Mouse (Mus musculus) inflammation-experienced regulatory T-cells, adult 16 weeks (primary cell): ENCODE data around the gene Selenoi. TPM values are rescaled to one million over a fixed set of nuclear protein-coding genes. Genes with fewer than 3 reads are reported as not detected.

Source experiments
- polyA plus RNA-seq: library from polyadenylated mRNA; unstranded; fragments of 100-300 nt; shearing (Covaris generic); gene quantifications from one replicate; pipeline ENCODE4 v1.2.1, GENCODE M21; 2017

The Selenoi gene
- polyA plus RNA-seq = 26.5 TPM

DNA sequence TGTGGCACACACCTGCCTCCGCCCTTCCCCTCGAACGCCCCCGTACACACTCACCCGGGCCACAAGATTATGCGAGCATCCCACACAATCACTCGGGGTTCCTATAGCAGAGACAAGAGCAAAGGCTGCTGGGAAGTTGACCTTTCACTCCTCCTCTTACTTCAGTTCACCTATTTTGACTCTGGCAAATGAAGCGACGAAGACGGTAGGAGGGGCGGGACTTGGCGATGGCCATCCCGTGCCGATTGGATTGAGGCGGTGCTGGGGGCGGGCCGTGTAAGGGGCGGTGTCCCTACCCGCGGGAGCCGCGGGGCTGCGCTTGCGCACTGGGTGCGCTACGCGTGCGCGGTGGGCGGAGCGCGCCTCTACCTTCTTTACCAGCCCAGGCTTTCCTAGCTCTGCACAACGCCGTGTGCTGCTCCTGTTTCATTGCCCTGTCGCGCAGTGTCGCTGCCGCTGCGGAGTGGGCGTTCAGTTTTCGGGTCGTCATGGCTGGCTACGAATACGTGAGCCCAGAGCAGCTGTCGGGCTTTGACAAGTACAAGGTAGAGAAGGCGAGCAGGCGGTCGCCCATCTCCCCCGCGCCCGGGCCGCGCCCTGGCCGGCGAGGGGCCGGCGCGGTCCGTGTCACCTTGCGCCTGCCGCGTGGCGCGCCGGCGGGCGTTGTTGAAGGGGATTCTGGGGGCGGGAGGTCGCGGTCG, at the start of gene Selenoi:
Gene Selenoi (plus strand): TSS at position 311 of the 701 bp plus-strand sequence.

GRCm38 (mm10) chr5:30205493-30205892, 26.9 kb upstream of the Selenoi start, which contains the start of gene Adgrf3:
Adgrf3 (minus strand) TSS chr5:30205722.

DNA sequence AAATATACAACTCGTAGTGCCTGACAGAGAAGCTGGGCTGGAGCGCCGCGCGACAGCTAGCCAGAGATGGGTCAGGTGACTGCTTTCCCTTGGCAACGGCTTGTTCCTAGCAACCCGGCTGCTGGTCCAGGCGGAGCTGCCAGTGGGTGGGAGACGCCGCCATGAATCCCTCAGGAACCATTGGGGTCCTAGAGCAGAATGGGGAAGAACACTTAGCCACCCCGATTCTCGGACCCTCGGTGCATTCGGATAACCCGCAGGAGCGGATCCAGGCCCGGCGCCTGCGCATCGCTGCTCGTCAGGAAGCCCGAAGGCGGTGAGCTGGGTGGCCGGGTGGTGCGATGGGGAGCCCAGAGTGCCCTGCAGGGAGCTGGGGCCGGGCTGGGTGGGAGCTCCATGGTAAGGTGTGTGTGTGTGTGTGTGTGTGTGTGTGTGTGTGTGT, 48.9 kb downstream of the Selenoi start, which contains the start of gene Drc1:
Gene Drc1 (plus strand): TSS at position 98 of the 442 bp plus-strand sequence.

Other genes starting within 250 kb of the Selenoi start
- gene Il6, start 219.5 kb upstream of the Selenoi start, polyA plus RNA-seq = 0.74 TPM
- 57.7 TPM for gene Tyms, start 159.0 kb upstream of the Selenoi start, polyA plus RNA-seq
- not detected for gene Garem2, start 127.4 kb upstream of the Selenoi start, polyA plus RNA-seq
- gene 3110082J24Rik, start 126.5 kb upstream of the Selenoi start, polyA plus RNA-seq = not detected
- gene Hadha, start 77.4 kb upstream of the Selenoi start, polyA plus RNA-seq = 120 TPM
- 239 TPM for gene Hadhb, start 77.3 kb upstream of the Selenoi start, polyA plus RNA-seq
- not detected for gene Adgrf3, start 26.9 kb upstream of the Selenoi start, polyA plus RNA-seq
- 1.0 TPM for gene Drc1, start 48.8 kb downstream of the Selenoi start, polyA plus RNA-seq
- gene Otof, start 229.4 kb downstream of the Selenoi start, polyA plus RNA-seq = not detected
- gene 1700001C02Rik, start 233.5 kb downstream of the Selenoi start, polyA plus RNA-seq = not detected